Mouse (Mus musculus): ENCODE results near the gene Antxrl. TPM values are rescaled to one million over a fixed set of nuclear protein-coding genes. Genes with fewer than 3 reads are reported as not detected.

Gene Antxrl
- polyA plus RNA-seq, 1 experiment from 2014 or later: not detected

- WGBS: 49% methylated on average over 4 of the region's 4 CpGs
- H3K36me3 ChIP-seq (ENCODE audit: insufficient read depth, low read length): no peaks in the 10 kb centered on the region
These were observed 55.1 kb downstream of the Antxrl start for GRCm38 (mm10) chr14:34107594-34107993.

GRCm38 (mm10) chr14:34114311-34114710, 61.8 kb downstream of the Antxrl start:
- Histone ChIP-seq H3K9me3 (ENCODE audit: low read length) (no peaks in the 10 kb centered on the region), H3K4me1 (ENCODE audit: insufficient read depth, low read depth, low read length) (no peaks in the 10 kb centered on the region), H3K27ac (ENCODE audit: low read length) (no peak overlapping the region), H3K36me3 (ENCODE audit: insufficient read depth, low read length) (no peaks in the 10 kb centered on the region), H3K4me2 (replicated peaks; ENCODE audit: low read depth, low read length) (no peak overlapping the region), H3K27me3 (replicated peaks; ENCODE audit: insufficient read depth, low read length) (no peaks in the 10 kb centered on the region), H3K4me3 (ENCODE audit: low read depth, low read length) (no peak overlapping the region), H3K9ac (replicated peaks; ENCODE audit: low read depth) (no peak overlapping the region)
- ATAC-seq (no peak), DNase-seq (ENCODE audit: low spot score) (no peak)
- WGBS: 83% methylated on average over 4 of the region's 4 CpGs
- TF ChIP-seq CTCF (IDR thresholded peaks at IDR 0.05) (no peak), EP300 (IDR thresholded peaks at IDR 0.05) (no peak)

More at GRCm38 (mm10) chr14:34107594-34107993, 55.1 kb downstream of the Antxrl start:
- Histone ChIP-seq H3K4me2 (replicated peaks; ENCODE audit: low read depth, low read length) (no peak overlapping the region), H3K4me1 (ENCODE audit: insufficient read depth, low read depth, low read length) (no peaks in the 10 kb centered on the region; the same call in 1 of the 2 replicates), H3K4me3 (ENCODE audit: low read depth, low read length) (no peak overlapping the region), H3K9ac (replicated peaks; ENCODE audit: low read depth) (no peak overlapping the region), H3K9me3 (ENCODE audit: low read length) (no peaks in the 10 kb centered on the region), H3K27me3 (replicated peaks; ENCODE audit: insufficient read depth, low read length) (no peaks in the 10 kb centered on the region), H3K27ac (ENCODE audit: low read length) (no peak overlapping the region)
- DNase-seq (ENCODE audit: low spot score) (no peak), ATAC-seq (no peak)
- TF ChIP-seq CTCF (IDR thresholded peaks at IDR 0.05) (no peak), EP300 (IDR thresholded peaks at IDR 0.05) (no peak)

- H3K4me2 ChIP-seq (replicated peaks; ENCODE audit: low read depth, low read length): no peak overlapping the region
- no peak for ATAC-seq
These were observed 66.7 kb downstream of the Antxrl start for GRCm38 (mm10) chr14:34119046-34119723.

GRCm38 (mm10) chr14:34120016-34120910, 67.8 kb downstream of the Antxrl start:
- DNase-seq (ENCODE audit: low spot score): no peak
- no peak for TF ChIP-seq EP300 (IDR thresholded peaks at IDR 0.05)
- no peak for TF ChIP-seq CTCF (IDR thresholded peaks at IDR 0.05)
- Histone ChIP-seq H3K4me2 (replicated peaks; ENCODE audit: low read depth, low read length) (no peak overlapping the region), H3K9me3 (ENCODE audit: low read length) (no peaks in the 10 kb centered on the region), H3K4me3 (ENCODE audit: low read depth, low read length) (no peak overlapping the region), H3K27ac (ENCODE audit: low read length) (no peak overlapping the region), H3K27me3 (replicated peaks; ENCODE audit: insufficient read depth, low read length) (no peaks in the 10 kb centered on the region), H3K36me3 (ENCODE audit: insufficient read depth, low read length) (no peaks in the 10 kb centered on the region), H3K9ac (replicated peaks; ENCODE audit: low read depth) (no peak overlapping the region), H3K4me1 (ENCODE audit: insufficient read depth, low read depth, low read length) (no peaks in the 10 kb centered on the region)
- WGBS: 66% methylated on average over 12 of the region's 12 CpGs
- no peak for ATAC-seq

More at GRCm38 (mm10) chr14:34119046-34119723, 66.7 kb downstream of the Antxrl start:
- H3K4me3 ChIP-seq (ENCODE audit: low read depth, low read length): no peak overlapping the region
- H3K4me1 ChIP-seq (ENCODE audit: insufficient read depth, low read depth, low read length): no peaks in the 10 kb centered on the region
- TF ChIP-seq EP300 (IDR thresholded peaks at IDR 0.05): no peak
- TF ChIP-seq CTCF (IDR thresholded peaks at IDR 0.05): no peak
- no peaks in the 10 kb centered on the region for H3K36me3 ChIP-seq (ENCODE audit: insufficient read depth, low read length)
- H3K9me3 ChIP-seq (ENCODE audit: low read length): no peaks in the 10 kb centered on the region
- no peak for DNase-seq (ENCODE audit: low spot score)
- 63% methylated on average over 7 of the region's 7 CpGs for WGBS
- no peak overlapping the region for H3K9ac ChIP-seq (replicated peaks; ENCODE audit: low read depth)
- H3K27me3 ChIP-seq (replicated peaks; ENCODE audit: insufficient read depth, low read length): no peaks in the 10 kb centered on the region
- H3K27ac ChIP-seq (ENCODE audit: low read length): no peak overlapping the region

- DNase-seq (ENCODE audit: low spot score): no peak
- Histone ChIP-seq H3K36me3 (ENCODE audit: insufficient read depth, low read length) (no peaks in the 10 kb centered on the region), H3K4me1 (ENCODE audit: insufficient read depth, low read depth, low read length) (no peaks in the 10 kb centered on the region), H3K27me3 (replicated peaks; ENCODE audit: insufficient read depth, low read length) (no peaks in the 10 kb centered on the region), H3K9ac (replicated peaks; ENCODE audit: low read depth) (no peak overlapping the region), H3K27ac (ENCODE audit: low read length) (no peak overlapping the region), H3K4me3 (ENCODE audit: low read depth, low read length) (no peak overlapping the region), H3K9me3 (ENCODE audit: low read length) (no peaks in the 10 kb centered on the region), H3K4me2 (replicated peaks; ENCODE audit: low read depth, low read length) (no peak overlapping the region)
- TF ChIP-seq CTCF (IDR thresholded peaks at IDR 0.05): no peak
- no peak for TF ChIP-seq EP300 (IDR thresholded peaks at IDR 0.05)
- ATAC-seq: no peak
- WGBS: 83% methylated on average over 3 of the region's 3 CpGs
These were observed 68.4 kb downstream of the Antxrl start for GRCm38 (mm10) chr14:34120923-34121351.

GRCm38 (mm10) chr14:34121691-34122090, 69.2 kb downstream of the Antxrl start:
- DNase-seq (ENCODE audit: low spot score) (no peak), ATAC-seq (no peak)
- H3K4me1 ChIP-seq (ENCODE audit: insufficient read depth, low read depth, low read length): no peaks in the 10 kb centered on the region
- no peak overlapping the region for H3K9ac ChIP-seq (replicated peaks; ENCODE audit: low read depth)
- no peak overlapping the region for H3K27ac ChIP-seq (ENCODE audit: low read length)
- H3K9me3 ChIP-seq (ENCODE audit: low read length): no peaks in the 10 kb centered on the region
- no peak overlapping the region for H3K4me3 ChIP-seq (ENCODE audit: low read depth, low read length)
- no peaks in the 10 kb centered on the region for H3K36me3 ChIP-seq (ENCODE audit: insufficient read depth, low read length)
- H3K27me3 ChIP-seq (replicated peaks; ENCODE audit: insufficient read depth, low read length): no peaks in the 10 kb centered on the region
- TF ChIP-seq EP300 (IDR thresholded peaks at IDR 0.05) (no peak), CTCF (IDR thresholded peaks at IDR 0.05) (no peak)
- WGBS: 89% methylated on average over 4 of the region's 4 CpGs
- H3K4me2 ChIP-seq (replicated peaks; ENCODE audit: low read depth, low read length): no peak overlapping the region

Other genes starting within 250 kb of the Antxrl start
- gene Gdf10, start 129.1 kb upstream of the Antxrl start, polyA plus RNA-seq (2015; fragmentation: Nextera tagmentation; extraction: Ambion mirVana): 1.3 and 1.5 TPM in 2 replicates
- 0.07 TPM in 1 of 2 replicates, not detected in the other for gene Gdf2, start 111.7 kb upstream of the Antxrl start, polyA plus RNA-seq (2015; fragmentation: Nextera tagmentation; extraction: Ambion mirVana)
- gene Rbp3, start 98.7 kb upstream of the Antxrl start, polyA plus RNA-seq (2015; fragmentation: Nextera tagmentation; extraction: Ambion mirVana): not detected in 2 replicates
- not detected in 2 replicates for gene Zfp488, start 73.9 kb upstream of the Antxrl start, polyA plus RNA-seq (2015; fragmentation: Nextera tagmentation; extraction: Ambion mirVana)
- gene Gm30083, start 37.5 kb upstream of the Antxrl start, polyA plus RNA-seq (2015; fragmentation: Nextera tagmentation; extraction: Ambion mirVana): not detected in 2 replicates
- gene Gm5460, start 35.9 kb upstream of the Antxrl start, polyA plus RNA-seq (2015; fragmentation: Nextera tagmentation; extraction: Ambion mirVana): not detected in 2 replicates
- 23.6 and 25.9 TPM in 2 replicates for gene Anxa8, start 33.3 kb downstream of the Antxrl start, polyA plus RNA-seq (2015; fragmentation: Nextera tagmentation; extraction: Ambion mirVana)
- gene A630023A22Rik, start 50.0 kb downstream of the Antxrl start, polyA plus RNA-seq (2015; fragmentation: Nextera tagmentation; extraction: Ambion mirVana): 0.37 TPM in 1 of 2 replicates, not detected in the other
- not detected in 2 replicates for gene Npy4r, start 99.8 kb downstream of the Antxrl start, polyA plus RNA-seq (2015; fragmentation: Nextera tagmentation; extraction: Ambion mirVana)
- gene Gprin2, start 148.9 kb downstream of the Antxrl start, polyA plus RNA-seq (2015; fragmentation: Nextera tagmentation; extraction: Ambion mirVana): 0.06 and 0.08 TPM in 2 replicates
- 1.2 and 1.3 TPM in 2 replicates for gene Syt15, start 166.9 kb downstream of the Antxrl start, polyA plus RNA-seq (2015; fragmentation: Nextera tagmentation; extraction: Ambion mirVana)